Mouse (Mus musculus) heart, embryonic 16.5 days (tissue): ENCODE measurements around the gene Trappc12. TPM values are rescaled to one million over a fixed set of nuclear protein-coding genes. Genes with fewer than 3 reads are reported as not detected.

ENCODE experiments used
- ATAC-seq: fragments of 200-750 bp; cut with Nextera tagmentation; replicated peaks from 2 replicates; pipeline ENCODE4 v1.8.0; 2017; ENCODE audit warnings: moderate number of reproducible peaks; ENCODE audit not compliant: insufficient read depth, low FRiP score; ENCODE audit errors: extremely low read depth
- H3K27ac ChIP-seq: fragments of 300-500 bp; sonication (generic); 2 replicates; pipeline ENCODE4 v1.5.1; 2014; ENCODE audit warnings: mild to moderate bottlenecking, low read length, control low read depth, moderate library complexity
- H3K27me3 ChIP-seq: fragments of 300-500 bp; sonication (generic); 2 replicates; pipeline ENCODE4 v1.6.1; 2014; ENCODE audit warnings: low read length, mixed read lengths; ENCODE audit not compliant: control insufficient read depth, insufficient read depth
- H3K36me3 ChIP-seq: fragments of 300-500 bp; sonication (generic); 2 replicates; pipeline ENCODE4 v1.6.1; 2014; ENCODE audit not compliant: control insufficient read depth, insufficient read depth
- H3K4me1 ChIP-seq: fragments of 300-500 bp; sonication (generic); 2 replicates; pipeline ENCODE4 v1.6.1; 2014; ENCODE audit warnings: low read length, mixed read lengths; ENCODE audit not compliant: control insufficient read depth, insufficient read depth
- H3K4me2 ChIP-seq: fragments of 300-500 bp; sonication (generic); 2 replicates; pipeline ENCODE4 v1.6.1; 2014; ENCODE audit warnings: low read depth, mild to moderate bottlenecking, control low read depth, low read length
- H3K4me3 ChIP-seq: fragments of 300-500 bp; sonication (generic); 2 replicates; pipeline ENCODE4 v1.5.1; 2014; ENCODE audit warnings: mild to moderate bottlenecking, control low read depth, low read length
- H3K9ac ChIP-seq: fragments of 300-500 bp; sonication (generic); 2 replicates; pipeline ENCODE4 v1.6.1; 2014; ENCODE audit warnings: low read length, control low read depth
- H3K9me3 ChIP-seq: fragments of 300-500 bp; sonication (generic); replicated peaks from 2 replicates; pipeline ENCODE4 v1.6.1; 2016; ENCODE audit warnings: low read length; ENCODE audit not compliant: control insufficient read depth
- WGBS: fragments of 180-500 bp; shearing (Covaris S2); extraction: QIAGEN DNeasy Blood & Tissue Kit; methylation state at CpG from one replicate; pipeline ENCODE4 v1.1.7; 2014; 5-methylcytosine and 5-hydroxymethylcytosine counted together
- polyA plus RNA-seq: library from polyadenylated mRNA; unstranded; fragments of >200 nt; fragmentation: Nextera tagmentation; extraction: Ambion mirVana; gene quantifications from 2 replicates; pipeline ENCODE4 v1.2.1, GENCODE M21; 2015

The Trappc12 gene
- polyA plus RNA-seq, 1 experiment from 2014 or later = 34.5 TPM

DNA sequence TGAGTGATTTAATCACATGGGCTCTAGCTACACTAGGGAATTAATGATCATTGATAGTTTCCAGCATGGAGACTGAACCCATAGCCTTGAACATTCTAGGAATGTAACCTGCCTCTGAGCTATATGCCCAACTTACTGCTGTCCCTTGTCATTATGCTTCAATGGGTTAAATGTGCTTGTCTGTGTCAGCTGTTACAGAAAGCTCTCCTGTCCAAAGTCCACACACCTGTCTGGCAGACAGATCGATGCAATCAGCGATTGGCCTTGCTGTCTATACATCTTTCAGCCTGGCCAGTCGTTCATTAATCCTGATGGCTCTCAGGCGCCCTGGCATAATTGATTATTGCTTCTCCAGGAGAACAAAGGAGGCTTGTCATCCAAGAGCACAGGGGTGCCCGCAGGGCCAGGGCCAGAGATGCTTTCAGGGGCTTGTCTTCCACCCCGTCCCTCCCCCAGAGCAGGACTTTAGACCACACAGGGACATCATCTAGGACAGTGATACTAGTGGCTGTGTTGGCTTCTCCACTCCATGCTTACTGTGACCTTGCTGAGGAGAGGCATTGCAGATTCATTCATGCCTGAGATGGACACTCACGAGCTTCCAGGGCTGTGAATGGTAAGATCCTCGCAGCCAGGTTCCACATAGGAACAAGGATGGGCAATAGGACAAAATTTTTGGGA, 63.9 kb downstream of the Trappc12 start:
- no peak overlapping the region for H3K9ac ChIP-seq
- peaks cover 21% of the 10 kb centered on the region for H3K36me3 ChIP-seq
- WGBS = 77% methylated on average over 8 of the region's 8 CpGs
- no peaks in the 10 kb centered on the region for H3K9me3 ChIP-seq
- no peaks in the 10 kb centered on the region for H3K4me1 ChIP-seq
- no peak overlapping the region for H3K4me3 ChIP-seq
- H3K4me2 ChIP-seq = no peak overlapping the region
- ATAC-seq = no peak
- no peaks in the 10 kb centered on the region for H3K27me3 ChIP-seq
- H3K27ac ChIP-seq = no peak overlapping the region

DNA sequence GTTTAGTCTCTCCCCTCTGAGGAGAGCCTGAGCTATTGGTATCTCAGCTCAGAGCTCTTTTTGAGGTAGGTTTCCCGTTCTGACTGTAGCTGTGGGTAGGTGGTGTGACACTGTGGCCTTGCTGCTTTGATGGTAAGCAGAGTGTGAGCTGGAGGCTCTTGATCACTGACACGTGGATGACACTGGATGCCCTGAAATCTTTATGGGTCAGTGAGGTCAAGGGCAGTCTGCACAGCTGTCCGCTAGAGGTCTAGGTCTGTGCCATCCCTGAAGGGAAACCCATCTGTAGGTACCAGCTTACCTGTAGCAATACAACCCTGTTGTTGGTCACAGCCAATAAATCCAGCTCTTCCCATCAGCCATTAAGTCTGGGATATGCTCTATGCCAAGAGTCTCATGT, 64.5 kb downstream of the Trappc12 start:
- Histone ChIP-seq H3K27ac (no peak overlapping the region), H3K27me3 (no peaks in the 10 kb centered on the region), H3K4me2 (no peak overlapping the region), H3K9me3 (no peaks in the 10 kb centered on the region), H3K4me3 (no peak overlapping the region), H3K4me1 (no peaks in the 10 kb centered on the region), H3K36me3 (peaks cover 16% of the 10 kb centered on the region), H3K9ac (no peak overlapping the region)
- ATAC-seq = no peak
- 70% methylated on average over 3 of the region's 3 CpGs for WGBS

GRCm38 (mm10) chr12:28684674-28685073, 65.6 kb downstream of the Trappc12 start:
- H3K4me3 ChIP-seq = no peak overlapping the region
- no peak for ATAC-seq
- H3K27me3 ChIP-seq = no peaks in the 10 kb centered on the region
- no peak overlapping the region for H3K9ac ChIP-seq
- no peaks in the 10 kb centered on the region for H3K9me3 ChIP-seq
- H3K4me2 ChIP-seq = no peak overlapping the region
- peaks cover 10% of the 10 kb centered on the region for H3K36me3 ChIP-seq
- H3K4me1 ChIP-seq = no peaks in the 10 kb centered on the region
- no peak overlapping the region for H3K27ac ChIP-seq
- WGBS = 71% methylated on average over 1 of the region's 1 CpGs

DNA sequence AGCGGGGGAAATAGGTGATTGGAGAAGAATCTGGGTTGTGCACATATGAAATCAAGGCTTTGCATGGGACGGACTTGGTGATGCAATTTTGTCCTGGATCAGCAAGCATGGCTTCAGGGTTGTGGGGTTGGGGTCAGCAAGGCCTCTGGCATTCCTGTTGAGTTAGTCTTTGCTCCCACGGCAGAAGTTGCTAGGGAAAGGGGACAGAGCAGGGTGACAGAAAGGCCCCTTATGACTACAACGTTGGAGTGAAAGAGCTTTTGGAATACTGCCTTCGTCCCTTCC, 74.4 kb downstream of the Trappc12 start:
- no peak for ATAC-seq
- 63% methylated on average over 5 of the region's 5 CpGs for WGBS
- Histone ChIP-seq H3K27ac (peak overlapping the region; percentile 86), H3K9me3 (no peaks in the 10 kb centered on the region), H3K4me1 (peaks cover 8% of the 10 kb centered on the region), H3K36me3 (peaks cover 2% of the 10 kb centered on the region; the same call in 1 of the 2 replicates), H3K4me2 (peak overlapping the region; percentile 83), H3K27me3 (no peaks in the 10 kb centered on the region), H3K9ac (peak overlapping the region; percentile 74), H3K4me3 (peak overlapping the region; percentile 64)

DNA sequence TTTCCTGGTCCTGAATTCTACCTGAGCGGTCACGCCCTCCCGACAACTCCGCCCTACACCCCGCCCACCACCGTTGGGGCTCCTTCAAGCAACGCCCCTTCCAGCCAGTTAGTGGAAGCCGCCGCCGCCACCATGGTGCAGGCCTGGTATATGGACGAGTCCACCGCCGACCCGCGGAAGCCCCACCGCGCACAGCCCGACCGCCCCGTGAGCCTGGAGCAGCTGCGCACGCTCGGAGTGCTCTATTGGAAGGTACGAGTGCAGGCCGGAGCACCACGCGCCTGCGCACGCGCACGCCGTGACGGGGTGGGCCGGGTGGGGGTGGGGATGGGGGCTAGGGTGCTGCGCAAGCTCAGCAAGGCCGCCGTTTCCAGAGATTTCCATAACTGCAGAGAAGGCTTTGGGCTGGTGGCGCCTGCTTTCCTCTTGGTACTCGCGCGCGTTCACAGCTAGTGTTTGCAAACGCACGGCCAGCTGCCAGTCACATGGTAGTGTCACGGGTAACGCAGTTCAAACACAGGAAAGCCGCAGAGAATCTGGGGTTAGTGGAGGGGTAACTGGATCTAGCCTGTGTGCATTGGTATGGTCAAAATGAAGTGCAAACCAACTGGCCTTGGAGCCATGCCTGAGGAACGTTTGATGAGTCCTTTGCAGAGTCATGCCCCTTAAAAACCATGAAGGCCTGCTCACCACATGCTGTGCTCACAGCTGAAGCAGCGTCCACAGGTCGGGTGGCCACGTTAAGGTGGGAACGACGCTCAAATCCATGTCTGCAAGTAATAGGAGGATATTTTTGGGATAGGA, 74.9 kb downstream of the Trappc12 start, which contains the start of gene Adi1:
Gene Adi1 (plus strand): TSS at position 111 of the 804 bp plus-strand sequence.
- 4% methylated on average over 44 of the region's 53 CpGs for WGBS
- peak within 1 kb of the TSS; percentile 86 for H3K27ac ChIP-seq
- H3K27me3 ChIP-seq = no peaks in the 10 kb centered on the region
- H3K4me2 ChIP-seq = peak within 1 kb of the TSS; percentile 83
- H3K4me1 ChIP-seq = peaks cover 8% of the 10 kb centered on the region
- peak within 1 kb of the TSS; percentile 64 for H3K4me3 ChIP-seq
- ATAC-seq = peak; percentile 93
- no peaks in the 10 kb centered on the region for H3K9me3 ChIP-seq
- H3K9ac ChIP-seq = peak within 1 kb of the TSS; percentile 74
- peaks cover 2% of the 10 kb centered on the region; the same call in 1 of the 2 replicates for H3K36me3 ChIP-seq

DNA sequence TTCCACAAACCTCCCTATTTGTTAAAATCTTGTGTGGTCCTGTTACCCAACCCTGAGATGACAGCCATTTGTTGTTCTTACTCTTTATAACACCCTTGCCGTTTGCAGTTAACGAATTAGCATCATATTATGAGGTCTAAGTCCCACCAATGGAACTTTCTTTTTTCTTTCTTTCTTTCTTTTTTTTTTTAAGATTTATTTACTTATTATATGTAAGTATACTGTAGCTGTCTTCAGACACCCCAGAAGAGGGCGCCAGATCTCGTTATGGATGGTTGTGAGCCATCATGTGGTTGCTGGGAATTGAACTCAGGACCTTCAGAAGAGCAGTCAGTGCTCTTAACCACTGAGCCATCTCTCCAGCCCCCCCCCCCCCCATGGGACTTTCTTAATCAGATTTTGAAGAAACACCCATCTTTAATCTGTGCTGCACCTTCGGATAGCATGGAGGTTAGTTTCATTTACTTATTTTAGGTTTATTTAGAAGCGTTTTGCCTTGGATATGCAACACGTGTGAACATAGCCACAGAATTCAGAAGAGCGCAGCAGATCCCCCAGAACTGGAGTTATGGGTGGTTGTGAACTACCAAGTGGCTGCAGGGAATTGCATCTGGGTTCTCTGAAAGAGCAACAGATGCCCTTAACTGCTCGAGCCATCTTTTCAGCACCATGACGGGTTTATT, 76.1 kb downstream of the Trappc12 start:
- no peak for ATAC-seq
- no peak overlapping the region for H3K4me3 ChIP-seq
- H3K9me3 ChIP-seq = no peaks in the 10 kb centered on the region
- peaks cover 8% of the 10 kb centered on the region for H3K4me1 ChIP-seq
- no peak overlapping the region for H3K4me2 ChIP-seq
- H3K9ac ChIP-seq = no peak overlapping the region
- WGBS = 82% methylated on average over 10 of the region's 10 CpGs
- H3K27me3 ChIP-seq = no peaks in the 10 kb centered on the region
- no peak overlapping the region for H3K27ac ChIP-seq
- peaks cover 2% of the 10 kb centered on the region; the same call in 1 of the 2 replicates for H3K36me3 ChIP-seq

- Histone ChIP-seq H3K36me3 (no peaks in the 10 kb centered on the region), H3K4me2 (no peak overlapping the region), H3K4me1 (no peaks in the 10 kb centered on the region), H3K4me3 (no peak overlapping the region), H3K27ac (no peak overlapping the region), H3K9me3 (no peaks in the 10 kb centered on the region), H3K9ac (no peak overlapping the region), H3K27me3 (no peaks in the 10 kb centered on the region)
- ATAC-seq = no peak
- 9% methylated on average over 8 of the region's 8 CpGs for WGBS
These were observed 83.0 kb downstream of the Trappc12 start for GRCm38 (mm10) chr12:28667287-28667686.

DNA sequence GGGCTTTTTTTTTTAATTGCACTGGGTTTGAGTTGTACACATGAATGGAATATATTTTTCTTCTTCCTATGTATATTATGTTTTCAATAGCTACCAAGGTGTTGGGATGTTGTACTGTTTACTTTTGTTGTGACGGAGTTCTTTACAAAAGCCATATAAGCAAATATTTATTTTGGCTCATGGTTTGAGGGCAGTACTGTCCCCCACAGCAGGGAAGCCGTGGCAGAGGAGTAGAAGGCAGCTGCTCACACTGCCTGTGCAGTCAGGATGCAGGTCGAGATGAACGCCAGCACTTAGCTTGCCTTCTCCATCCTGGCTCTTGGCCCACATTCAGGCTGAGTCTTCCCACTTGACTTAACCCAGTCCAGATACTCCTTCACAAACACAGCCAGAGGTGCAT, 83.5 kb downstream of the Trappc12 start:
- no peaks in the 10 kb centered on the region for H3K36me3 ChIP-seq
- H3K4me3 ChIP-seq = no peak overlapping the region
- H3K4me1 ChIP-seq = no peaks in the 10 kb centered on the region
- no peak for ATAC-seq
- no peak overlapping the region for H3K9ac ChIP-seq
- H3K27me3 ChIP-seq = no peaks in the 10 kb centered on the region
- no peaks in the 10 kb centered on the region for H3K9me3 ChIP-seq
- no peak overlapping the region for H3K27ac ChIP-seq
- WGBS = 55% methylated on average over 4 of the region's 4 CpGs
- no peak overlapping the region for H3K4me2 ChIP-seq

- ATAC-seq = no peak
- Histone ChIP-seq H3K36me3 (peaks cover 12% of the 10 kb centered on the region), H3K9ac (no peak overlapping the region), H3K4me1 (no peaks in the 10 kb centered on the region), H3K4me2 (no peak overlapping the region), H3K4me3 (no peak overlapping the region), H3K9me3 (no peaks in the 10 kb centered on the region), H3K27me3 (no peaks in the 10 kb centered on the region), H3K27ac (no peak overlapping the region)
- 82% methylated on average over 4 of the region's 4 CpGs for WGBS
These were observed 87.6 kb downstream of the Trappc12 start for GRCm38 (mm10) chr12:28662628-28663027.
